Mouse (Mus musculus) hindbrain, embryonic 14.5 days (tissue): ENCODE measurements around the gene Atf7. TPM values are rescaled to one million over a fixed set of nuclear protein-coding genes. Genes with fewer than 3 reads are reported as not detected.

Experiments
- ATAC-seq: fragments of 200-750 bp; cut with Nextera tagmentation; 2 replicates; pipeline ENCODE4 v1.8.0; 2017; ENCODE audit warnings: moderate number of reproducible peaks, mild to moderate bottlenecking, moderate TSS enrichment, moderate library complexity; ENCODE audit not compliant: low FRiP score
- DNase-seq: peaks from one replicate; pipeline ENCODE4 v3.0.0-alpha.2; 2015; ENCODE audit warnings: low spot score
- H3K27ac ChIP-seq: fragments of 300-500 bp; sonication (generic); 2 replicates; pipeline ENCODE4 v1.5.1; 2014; ENCODE audit warnings: mild to moderate bottlenecking, moderate library complexity
- H3K27me3 ChIP-seq: fragments of 300-500 bp; sonication (generic); 2 replicates; pipeline ENCODE4 v1.6.1; 2014; ENCODE audit warnings: mild to moderate bottlenecking, low read length, mixed read lengths; ENCODE audit not compliant: control insufficient read depth, insufficient read depth
- H3K36me3 ChIP-seq: fragments of 300-500 bp; sonication (generic); replicated peaks from 2 replicates; pipeline ENCODE4 v1.6.1; 2014; ENCODE audit not compliant: control insufficient read depth, insufficient read depth
- H3K4me1 ChIP-seq: fragments of 300-500 bp; sonication (generic); replicated peaks from 2 replicates; pipeline ENCODE4 v1.6.1; 2014; ENCODE audit warnings: antibody characterized with exemption, low read length, mixed read lengths; ENCODE audit not compliant: control insufficient read depth, insufficient read depth
- H3K4me2 ChIP-seq: fragments of 300-500 bp; sonication (generic); replicated peaks from 2 replicates; pipeline ENCODE4 v1.6.1; 2014; ENCODE audit warnings: mild to moderate bottlenecking, moderate library complexity
- H3K4me3 ChIP-seq: fragments of 300-500 bp; sonication (generic); replicated peaks from 2 replicates; pipeline ENCODE4 v1.5.1; 2014; ENCODE audit warnings: mild to moderate bottlenecking, low read length
- H3K9ac ChIP-seq: fragments of 300-500 bp; sonication (generic); 2 replicates; pipeline ENCODE4 v1.6.1; 2014
- H3K9me3 ChIP-seq: fragments of 300-500 bp; sonication (generic); 2 replicates; pipeline ENCODE4 v1.6.1; 2016; ENCODE audit warnings: low read length; ENCODE audit not compliant: control insufficient read depth
- WGBS: fragments of 180-500 bp; shearing (Covaris S2); extraction: QIAGEN DNeasy Blood & Tissue Kit; methylation state at CpG from one replicate; pipeline ENCODE4 v1.1.7; 2014; 5-methylcytosine and 5-hydroxymethylcytosine counted together
- polyA plus RNA-seq: library from polyadenylated mRNA; unstranded; fragments of >200 nt; fragmentation: Nextera tagmentation; extraction: Ambion mirVana; gene quantifications from 2 replicates; pipeline ENCODE4 v1.2.1, GENCODE M21; 2014

Gene Atf7
- 13.7 and 16.7 TPM in 2 replicates for polyA plus RNA-seq

- Histone ChIP-seq H3K4me1 (peaks cover 10% of the 10 kb centered on the region), H3K9me3 (no peaks in the 10 kb centered on the region), H3K4me2 (peak within 1 kb of the TSS; percentile 83), H3K36me3 (no peaks in the 10 kb centered on the region), H3K9ac (peak within 1 kb of the TSS; percentile 69), H3K27me3 (no peaks in the 10 kb centered on the region), H3K4me3 (peak within 1 kb of the TSS; percentile 60), H3K27ac (peak within 1 kb of the TSS; percentile 94)
- ATAC-seq (peak; percentile 99), DNase-seq (peak; percentile 98)
- WGBS, result under 1% methylated on average over 49 of the region's 51 CpGs
Observed at GRCm38 (mm10) chr15:102624970-102625686, at the start of gene Atf7, which contains the start of gene Gm28047. TSS of gene Atf7 (minus strand) at chr15:102625464. TSS of gene Gm28047 (minus strand) at chr15:102625067.

DNA sequence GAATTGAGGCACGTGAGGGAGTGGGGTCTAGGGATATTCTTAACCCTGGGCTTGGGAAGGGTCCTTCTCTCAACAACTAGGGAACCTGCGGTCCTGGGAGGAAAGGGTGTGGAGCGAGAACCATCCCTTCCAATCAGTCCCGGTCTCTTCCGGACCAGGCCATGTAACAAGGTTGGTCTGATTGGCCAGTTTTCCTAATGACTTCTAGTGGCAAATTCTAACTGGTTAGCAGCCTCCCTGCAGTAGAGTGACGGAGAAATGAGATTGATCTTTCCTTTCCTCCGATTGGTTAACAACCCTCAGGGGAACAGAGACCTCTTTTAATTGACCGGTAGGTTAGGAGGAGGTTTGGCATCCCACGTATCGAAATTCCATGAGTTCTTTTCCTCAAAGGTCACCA is 48.3 kb upstream of the Atf7 start:
- no peak overlapping the region for H3K9ac ChIP-seq
- no peaks in the 10 kb centered on the region for H3K36me3 ChIP-seq
- peak overlapping the region; percentile 8; the same call in 1 of the 2 replicates for H3K4me3 ChIP-seq
- H3K27ac ChIP-seq, result peak overlapping the region; percentile 98
- DNase-seq (peak; percentile 81), ATAC-seq (peak; percentile 59)
- WGBS, result 2% methylated on average over 10 of the region's 10 CpGs
- no peaks in the 10 kb centered on the region for H3K9me3 ChIP-seq
- no peaks in the 10 kb centered on the region for H3K27me3 ChIP-seq
- H3K4me2 ChIP-seq, result peak overlapping the region; percentile 64
- H3K4me1 ChIP-seq, result peaks cover 33% of the 10 kb centered on the region

GRCm38 (mm10) chr15:102672215-102673071 is 47.2 kb upstream of the Atf7 start, which contains the start of gene Atp5g2:
TSS of gene Atp5g2 (minus strand) at chr15:102672352.
- no peaks in the 10 kb centered on the region for H3K9me3 ChIP-seq
- 3% methylated on average over 37 of the region's 37 CpGs for WGBS
- ATAC-seq, result no peak

GRCm38 (mm10) chr15:102671721-102672214 is 46.5 kb upstream of the Atf7 start:
- H3K27me3 ChIP-seq, result no peaks in the 10 kb centered on the region
- DNase-seq (peak; percentile 70), ATAC-seq (peak; percentile 55; the same call in 1 of the 2 replicates)
- H3K4me1 ChIP-seq, result peaks cover 33% of the 10 kb centered on the region
- H3K36me3 ChIP-seq, result peaks cover 13% of the 10 kb centered on the region
- H3K9me3 ChIP-seq, result no peaks in the 10 kb centered on the region
- H3K9ac ChIP-seq, result peak overlapping the region; percentile 70
- H3K4me3 ChIP-seq, result peak overlapping the region; percentile 38
- peak overlapping the region; percentile 64 for H3K4me2 ChIP-seq
- 2% methylated on average over 33 of the region's 34 CpGs for WGBS
- peak overlapping the region; percentile 98 for H3K27ac ChIP-seq

More at GRCm38 (mm10) chr15:102672215-102673071, 47.2 kb upstream of the Atf7 start, which contains the start of gene Atp5g2:
- H3K4me1 ChIP-seq, result peaks cover 33% of the 10 kb centered on the region
- peaks cover 6% of the 10 kb centered on the region for H3K36me3 ChIP-seq
- peak within 1 kb of the TSS; percentile 64 for H3K4me2 ChIP-seq
- H3K4me3 ChIP-seq, result peak within 1 kb of the TSS; percentile 38
- H3K27me3 ChIP-seq, result no peaks in the 10 kb centered on the region
- peak within 1 kb of the TSS; percentile 70 for H3K9ac ChIP-seq
- peak; percentile 63 for DNase-seq
- H3K27ac ChIP-seq, result peak within 1 kb of the TSS; percentile 98

GRCm38 (mm10) chr15:102670767-102671575 is 45.7 kb upstream of the Atf7 start:
- peak; percentile 98 for DNase-seq
- H3K27me3 ChIP-seq, result no peaks in the 10 kb centered on the region
- peaks cover 21% of the 10 kb centered on the region for H3K36me3 ChIP-seq
- H3K9me3 ChIP-seq, result no peaks in the 10 kb centered on the region
- ATAC-seq, result peak; percentile 93
- H3K27ac ChIP-seq, result peak overlapping the region; percentile 98
- 1% methylated on average over 53 of the region's 53 CpGs for WGBS
- H3K4me3 ChIP-seq, result peak overlapping the region; percentile 61
- peak overlapping the region; percentile 87 for H3K9ac ChIP-seq
- H3K4me2 ChIP-seq, result peak overlapping the region; percentile 64
- H3K4me1 ChIP-seq, result peaks cover 33% of the 10 kb centered on the region

GRCm38 (mm10) chr15:102670281-102670680 is 45.0 kb upstream of the Atf7 start:
- no peak for ATAC-seq
- WGBS, result 11% methylated on average over 6 of the region's 6 CpGs
- Histone ChIP-seq H3K4me2 (peak overlapping the region; percentile 64), H3K36me3 (peaks cover 26% of the 10 kb centered on the region), H3K4me1 (peaks cover 33% of the 10 kb centered on the region), H3K27ac (peak overlapping the region; percentile 98), H3K9me3 (no peaks in the 10 kb centered on the region), H3K27me3 (no peaks in the 10 kb centered on the region), H3K4me3 (peak overlapping the region; percentile 61), H3K9ac (peak overlapping the region; percentile 87)
- DNase-seq, result no peak

DNA sequence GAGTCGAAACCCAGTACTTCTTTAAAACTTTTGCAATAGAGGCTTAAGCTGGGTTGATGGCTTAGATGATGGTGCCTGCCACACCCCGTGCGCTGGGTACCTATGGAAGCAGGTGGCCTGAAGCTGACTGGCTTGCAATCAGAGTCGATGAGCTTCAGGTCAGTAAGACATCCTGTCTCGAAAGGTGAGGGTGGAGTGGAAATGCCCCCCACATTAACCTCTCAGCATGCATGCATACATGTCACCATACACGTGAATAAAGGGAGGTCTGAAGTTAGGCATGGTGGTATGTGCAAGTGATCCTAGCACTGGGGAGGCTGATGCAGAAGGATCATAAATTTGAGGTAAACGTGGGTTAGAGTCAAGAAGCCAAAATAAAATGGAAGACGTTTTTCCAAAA is 44.3 kb upstream of the Atf7 start:
- peaks cover 33% of the 10 kb centered on the region for H3K36me3 ChIP-seq
- H3K4me3 ChIP-seq, result no peak overlapping the region; the same call in 1 of the 2 replicates
- H3K27me3 ChIP-seq, result no peaks in the 10 kb centered on the region
- ATAC-seq (no peak), DNase-seq (no peak)
- 87% methylated on average over 8 of the region's 8 CpGs for WGBS
- H3K9me3 ChIP-seq, result no peaks in the 10 kb centered on the region
- peaks cover 33% of the 10 kb centered on the region for H3K4me1 ChIP-seq
- peak overlapping the region; percentile 64 for H3K4me2 ChIP-seq
- H3K9ac ChIP-seq, result no peak overlapping the region
- no peak overlapping the region for H3K27ac ChIP-seq

DNA sequence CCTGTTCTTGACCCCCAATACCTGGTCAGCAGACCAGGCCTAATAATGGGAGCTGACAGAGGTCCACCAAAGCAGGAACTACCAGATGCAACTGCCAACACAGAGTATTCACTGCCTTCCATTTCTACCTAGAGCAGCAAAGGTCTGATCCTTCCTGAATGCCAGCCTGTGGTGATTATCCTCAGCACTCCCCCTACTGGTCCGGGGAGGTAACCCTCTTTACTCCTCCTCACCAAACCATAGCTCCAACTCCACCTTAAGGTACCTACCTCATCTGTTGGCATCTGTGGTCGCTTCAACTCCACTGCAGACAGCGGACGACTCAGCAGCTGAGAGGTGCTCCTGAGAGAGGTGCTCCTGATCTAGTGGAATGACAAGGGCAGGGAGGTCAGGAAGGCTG is 40.2 kb upstream of the Atf7 start:
- H3K4me1 ChIP-seq, result peaks cover 9% of the 10 kb centered on the region
- peaks cover 71% of the 10 kb centered on the region for H3K36me3 ChIP-seq
- no peak overlapping the region for H3K4me3 ChIP-seq
- peak; percentile 50 for DNase-seq
- 57% methylated on average over 4 of the region's 4 CpGs for WGBS
- H3K27me3 ChIP-seq, result no peaks in the 10 kb centered on the region
- H3K9ac ChIP-seq, result no peak overlapping the region
- H3K9me3 ChIP-seq, result no peaks in the 10 kb centered on the region
- H3K4me2 ChIP-seq, result no peak overlapping the region
- no peak for ATAC-seq
- H3K27ac ChIP-seq, result no peak overlapping the region
